Mouse (Mus musculus) limb, embryonic 15.5 days (tissue): Measurements from ENCODE around the gene Slirp. TPM values are rescaled to one million over a fixed set of nuclear protein-coding genes. Genes with fewer than 3 reads are reported as not detected.

Experiments used
- ATAC-seq: fragments of 200-750 bp; cut with Nextera tagmentation; 2 replicates; pipeline ENCODE4 v1.8.0; 2017; ENCODE audit warnings: low read depth, moderate TSS enrichment; ENCODE audit not compliant: insufficient number of reproducible peaks, low FRiP score, low TSS enrichment
- H3K27ac ChIP-seq: fragments of 300-500 bp; sonication (generic); 2 replicates; pipeline ENCODE4 v1.5.1; 2015; ENCODE audit warnings: moderate library complexity, mild to moderate bottlenecking, inconsistent platforms
- H3K27me3 ChIP-seq: fragments of 300-500 bp; sonication (generic); 2 replicates; pipeline ENCODE4 v1.6.1; 2015; ENCODE audit warnings: inconsistent platforms
- H3K36me3 ChIP-seq: fragments of 300-500 bp; sonication (generic); 2 replicates; pipeline ENCODE4 v1.6.1; 2015; ENCODE audit warnings: inconsistent platforms
- H3K4me1 ChIP-seq: fragments of 300-500 bp; sonication (generic); 2 replicates; pipeline ENCODE4 v1.6.1; 2015; ENCODE audit warnings: inconsistent platforms
- H3K4me2 ChIP-seq: fragments of 300-500 bp; sonication (generic); 2 replicates; pipeline ENCODE4 v1.6.1; 2015; ENCODE audit warnings: mild to moderate bottlenecking, inconsistent platforms
- H3K4me3 ChIP-seq: fragments of 300-500 bp; sonication (generic); 2 replicates; pipeline ENCODE4 v1.5.1; 2015; ENCODE audit warnings: mild to moderate bottlenecking, inconsistent platforms
- H3K9ac ChIP-seq: fragments of 300-500 bp; sonication (generic); 2 replicates; pipeline ENCODE4 v1.6.1; 2015; ENCODE audit warnings: inconsistent platforms
- H3K9me3 ChIP-seq: fragments of 300-500 bp; sonication (generic); 2 replicates; pipeline ENCODE4 v1.6.1; 2016; ENCODE audit warnings: inconsistent platforms
- WGBS: fragments of 180-500 bp; shearing (Covaris S2); methylation state at CpG from one replicate; pipeline ENCODE4 v1.1.7; 2015; 5-methylcytosine and 5-hydroxymethylcytosine counted together
- polyA plus RNA-seq: library from polyadenylated mRNA; unstranded; fragments of >200 nt; fragmentation: Nextera tagmentation; extraction: Ambion mirVana; gene quantifications from 2 replicates; pipeline ENCODE4 v1.2.1, GENCODE M21; 2015

Slirp gene
- 242 and 296 TPM in 2 replicates for polyA plus RNA-seq

DNA sequence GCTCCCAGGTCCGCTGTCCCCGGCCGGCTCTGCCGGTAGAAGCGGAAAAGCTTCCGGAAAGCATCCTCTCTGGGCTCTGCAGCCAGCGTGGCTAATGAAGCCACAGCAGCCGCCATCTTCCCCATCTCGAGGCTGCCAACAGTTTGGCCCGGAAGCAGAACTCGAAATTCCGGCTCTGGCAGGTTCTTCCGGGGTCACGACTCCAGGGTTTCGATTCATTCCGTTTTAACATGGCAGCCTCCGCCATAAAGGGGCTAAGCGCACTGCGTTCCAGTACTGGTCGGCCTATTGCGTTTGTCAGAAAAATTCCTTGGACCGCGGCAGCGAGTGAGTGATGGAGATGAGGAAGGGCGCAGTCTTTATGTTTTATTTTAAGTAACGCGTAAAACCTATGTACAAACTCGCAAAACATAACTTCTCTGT, at the start of gene Slirp, which contains the start of gene Alkbh1:
Gene Slirp (plus strand): TSS at position 197 of the 423 bp plus-strand sequence.
Gene Alkbh1 (minus strand): TSS at position 318 of the 423 bp plus-strand sequence.
- Histone ChIP-seq H3K9ac (peak within 1 kb of the TSS; percentile 82), H3K4me2 (peak within 1 kb of the TSS; percentile 64), H3K36me3 (peaks cover 41% of the 10 kb centered on the region), H3K4me3 (peak within 1 kb of the TSS; percentile 96), H3K27me3 (no peaks in the 10 kb centered on the region), H3K9me3 (no peaks in the 10 kb centered on the region), H3K27ac (peak within 1 kb of the TSS; percentile 90), H3K4me1 (peaks cover 22% of the 10 kb centered on the region; the same call in 1 of the 2 replicates)
- WGBS: under 1% methylated on average over 28 of the region's 28 CpGs
- ATAC-seq: peak; percentile 90

DNA sequence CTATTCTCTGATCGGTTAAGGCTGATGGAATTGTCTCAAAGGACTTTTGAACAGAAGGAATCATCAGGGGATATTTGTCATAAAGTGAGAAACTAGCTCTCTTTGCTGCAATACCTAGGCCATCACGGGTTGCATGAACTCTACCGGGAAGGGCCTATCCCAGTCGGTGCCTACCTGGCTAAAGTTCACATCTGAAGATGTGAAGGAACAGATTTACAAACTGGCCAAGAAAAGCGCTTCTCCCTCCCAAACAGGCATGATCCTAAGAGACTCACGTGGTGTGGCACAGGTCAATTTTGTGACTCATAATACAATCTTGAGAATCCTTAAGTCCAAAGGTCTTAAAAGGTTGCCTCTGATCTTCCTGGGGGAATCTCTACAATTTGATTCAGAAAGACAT, 49.4 kb upstream of the Slirp start:
- Histone ChIP-seq H3K9me3 (no peaks in the 10 kb centered on the region), H3K4me3 (no peak overlapping the region), H3K27ac (no peak overlapping the region), H3K9ac (no peak overlapping the region), H3K36me3 (no peaks in the 10 kb centered on the region), H3K27me3 (no peaks in the 10 kb centered on the region), H3K4me2 (no peak overlapping the region), H3K4me1 (no peaks in the 10 kb centered on the region)
- 83% methylated on average over 6 of the region's 6 CpGs for WGBS
- no peak for ATAC-seq

DNA sequence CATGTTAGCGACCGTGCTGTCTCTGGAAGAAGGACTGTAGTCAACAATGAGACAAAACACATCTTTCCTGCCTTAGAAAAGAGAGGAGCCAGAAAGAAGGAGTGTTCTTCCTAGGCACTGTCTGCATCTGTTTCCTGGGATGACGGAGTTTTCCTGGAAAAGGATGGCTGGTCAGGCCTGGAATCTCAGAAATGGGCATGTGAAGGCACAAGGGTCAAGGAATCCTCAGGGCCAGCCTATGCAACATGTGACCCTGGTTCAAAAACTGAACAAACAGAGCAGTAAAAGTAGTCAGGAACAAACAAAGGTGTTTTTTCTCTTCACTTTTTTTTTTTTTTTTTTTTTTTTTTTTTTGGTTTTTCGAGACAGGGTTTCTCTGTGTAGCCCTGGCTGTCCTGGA, 46.6 kb upstream of the Slirp start:
- H3K9ac ChIP-seq: no peak overlapping the region
- H3K4me2 ChIP-seq: no peak overlapping the region
- H3K36me3 ChIP-seq: no peaks in the 10 kb centered on the region
- H3K4me1 ChIP-seq: no peaks in the 10 kb centered on the region
- no peak overlapping the region for H3K4me3 ChIP-seq
- H3K27me3 ChIP-seq: no peaks in the 10 kb centered on the region
- H3K9me3 ChIP-seq: no peaks in the 10 kb centered on the region
- no peak for ATAC-seq
- no peak overlapping the region for H3K27ac ChIP-seq
- 89% methylated on average over 4 of the region's 4 CpGs for WGBS

DNA sequence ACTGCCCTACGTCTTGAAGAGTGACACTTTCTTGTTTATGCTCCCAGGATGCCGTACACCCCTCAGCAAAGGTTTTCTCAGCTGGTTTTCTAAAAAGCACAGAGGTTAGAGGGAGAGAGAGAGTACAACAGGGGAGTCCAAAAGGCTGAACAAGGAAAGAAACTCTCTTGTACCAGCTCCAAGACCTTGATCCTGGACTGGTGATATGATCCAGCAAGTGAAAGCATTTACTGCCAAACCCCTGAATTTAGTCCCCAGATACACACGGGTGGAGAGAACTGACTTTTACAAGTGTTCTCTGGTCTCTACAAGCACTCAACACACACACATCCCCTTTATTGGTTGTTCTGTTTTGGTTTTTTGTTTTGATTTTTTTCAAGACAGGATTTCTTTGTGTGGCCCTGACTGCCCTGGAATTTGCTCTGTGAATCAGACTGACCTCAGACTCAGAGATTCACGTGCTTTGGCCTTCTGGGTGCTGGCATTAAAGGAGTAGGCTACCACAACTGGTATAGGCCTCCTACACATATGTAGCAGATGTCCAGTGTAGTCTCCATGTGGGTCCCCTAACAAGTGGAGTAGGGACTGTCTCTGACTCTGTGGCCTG, 45.8 kb upstream of the Slirp start:
- no peak overlapping the region; the same call in 1 of the 2 replicates for H3K27ac ChIP-seq
- ATAC-seq: no peak
- no peak overlapping the region for H3K9ac ChIP-seq
- no peaks in the 10 kb centered on the region for H3K4me1 ChIP-seq
- H3K9me3 ChIP-seq: no peaks in the 10 kb centered on the region
- WGBS: 58% methylated on average over 4 of the region's 4 CpGs
- no peak overlapping the region for H3K4me2 ChIP-seq
- H3K36me3 ChIP-seq: no peaks in the 10 kb centered on the region
- H3K4me3 ChIP-seq: no peak overlapping the region
- no peaks in the 10 kb centered on the region for H3K27me3 ChIP-seq

DNA sequence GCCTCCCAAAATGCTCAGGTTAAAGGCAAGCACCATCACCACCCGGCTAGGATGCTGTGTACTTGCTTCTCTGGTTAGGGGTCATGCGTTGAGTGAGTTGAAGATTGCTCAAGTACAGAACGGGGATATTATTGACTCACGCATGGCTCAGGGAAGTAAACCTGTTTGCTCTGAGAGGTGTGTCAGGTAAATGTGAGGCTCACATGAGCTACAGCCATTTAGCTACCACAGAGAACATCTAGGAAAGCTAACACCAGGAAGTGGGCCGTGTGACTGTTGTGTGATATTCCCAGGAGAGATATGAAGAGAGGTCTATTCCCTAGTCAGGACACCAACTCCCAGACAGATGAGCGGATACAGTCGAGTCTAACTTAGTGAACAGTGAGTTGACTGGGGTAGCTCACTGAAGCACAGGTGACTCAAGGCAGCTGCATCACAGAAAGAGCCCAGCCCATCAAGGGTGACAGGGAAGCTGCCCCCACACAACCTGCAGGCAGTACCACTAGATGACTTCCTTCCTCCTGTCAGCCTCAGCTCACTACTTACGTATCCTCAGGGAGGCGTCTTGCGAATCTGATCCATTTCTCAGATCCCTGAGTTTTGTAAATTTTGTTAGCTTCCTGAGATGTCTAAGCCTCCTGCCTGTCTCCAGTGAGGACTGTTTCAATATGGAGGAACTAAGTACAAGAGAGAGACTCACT, 44.4 kb upstream of the Slirp start:
- no peak overlapping the region for H3K4me3 ChIP-seq
- no peaks in the 10 kb centered on the region for H3K36me3 ChIP-seq
- no peaks in the 10 kb centered on the region for H3K4me1 ChIP-seq
- H3K27ac ChIP-seq: no peak overlapping the region
- 85% methylated on average over 10 of the region's 10 CpGs for WGBS
- H3K9ac ChIP-seq: no peak overlapping the region
- H3K27me3 ChIP-seq: no peaks in the 10 kb centered on the region
- no peak for ATAC-seq
- H3K9me3 ChIP-seq: no peaks in the 10 kb centered on the region
- H3K4me2 ChIP-seq: no peak overlapping the region

DNA sequence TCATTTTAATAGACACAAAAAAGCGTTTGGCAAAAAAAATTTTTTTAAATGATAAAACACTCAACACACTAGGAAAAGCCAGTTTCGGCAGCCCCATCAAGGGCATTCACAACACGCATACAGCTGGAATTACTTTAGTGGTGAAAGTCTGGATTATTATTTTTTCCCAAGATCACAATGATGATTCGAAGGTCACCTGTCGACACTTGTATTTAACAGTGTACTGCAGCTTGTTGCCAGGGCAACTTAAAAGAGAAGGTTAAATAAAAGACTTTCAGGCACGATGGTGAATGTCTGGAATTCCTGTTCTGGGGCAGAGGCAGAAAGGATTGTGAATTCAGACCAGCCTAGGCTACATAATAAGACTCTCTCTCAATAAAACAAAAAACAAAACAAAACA, 41.8 kb upstream of the Slirp start:
- Histone ChIP-seq H3K4me3 (no peak overlapping the region), H3K9me3 (no peaks in the 10 kb centered on the region), H3K27ac (no peak overlapping the region), H3K4me1 (no peaks in the 10 kb centered on the region), H3K27me3 (no peaks in the 10 kb centered on the region), H3K36me3 (no peaks in the 10 kb centered on the region), H3K4me2 (no peak overlapping the region), H3K9ac (no peak overlapping the region)
- no peak for ATAC-seq
- whole genome bisulfite sequencing: 45% methylated on average over 6 of the region's 6 CpGs

DNA sequence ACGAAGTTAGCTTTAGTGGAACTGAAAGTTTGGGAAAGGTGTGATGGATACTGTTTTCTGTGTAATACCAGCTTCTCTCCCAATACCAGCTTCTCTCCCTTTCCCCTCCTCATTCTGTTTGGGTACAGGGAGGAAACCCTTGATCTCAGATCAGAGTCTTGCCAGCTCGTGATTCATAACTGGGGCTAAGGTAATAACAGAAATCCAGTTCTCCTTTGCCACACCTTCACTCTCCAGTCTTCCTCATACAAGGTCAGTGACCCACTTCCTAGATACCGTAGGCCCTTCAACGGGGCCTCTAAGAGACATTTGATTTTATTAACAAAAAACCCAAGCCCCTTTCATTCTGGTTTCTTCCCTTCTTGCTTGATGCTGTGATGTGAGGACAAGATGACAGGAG, 38.5 kb upstream of the Slirp start:
- Histone ChIP-seq H3K4me2 (no peak overlapping the region), H3K27ac (no peak overlapping the region), H3K9me3 (no peaks in the 10 kb centered on the region), H3K36me3 (no peaks in the 10 kb centered on the region), H3K9ac (no peak overlapping the region), H3K4me3 (no peak overlapping the region), H3K27me3 (no peaks in the 10 kb centered on the region), H3K4me1 (peaks cover 5% of the 10 kb centered on the region; the same call in 1 of the 2 replicates)
- ATAC-seq: no peak
- 82% methylated on average over 4 of the region's 4 CpGs for WGBS

DNA sequence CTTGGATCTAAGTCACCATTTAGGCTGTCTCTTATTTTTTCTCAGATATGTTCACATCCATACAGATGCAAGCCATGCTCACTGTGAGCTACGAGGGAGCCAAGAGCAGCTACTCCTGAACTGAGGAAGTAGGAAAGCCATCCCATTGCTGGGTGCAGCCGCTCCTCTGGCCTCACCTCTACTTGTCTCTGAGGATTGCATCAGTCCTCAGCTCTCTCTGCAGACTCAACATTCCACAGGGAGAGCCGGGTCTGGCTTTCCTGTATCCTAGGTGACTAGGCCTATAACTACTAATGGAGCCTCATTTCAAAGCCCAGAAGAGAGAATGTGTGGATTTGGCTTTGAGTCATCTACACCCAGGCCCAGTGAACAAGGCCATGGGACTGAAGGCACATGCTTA, 38.0 kb upstream of the Slirp start:
- Histone ChIP-seq H3K4me3 (no peak overlapping the region), H3K4me1 (peaks cover 5% of the 10 kb centered on the region; the same call in 1 of the 2 replicates), H3K4me2 (no peak overlapping the region), H3K9ac (no peak overlapping the region), H3K9me3 (no peaks in the 10 kb centered on the region), H3K36me3 (no peaks in the 10 kb centered on the region), H3K27me3 (no peaks in the 10 kb centered on the region), H3K27ac (no peak overlapping the region)
- no peak for ATAC-seq
- 62% methylated on average over 3 of the region's 3 CpGs for WGBS

DNA sequence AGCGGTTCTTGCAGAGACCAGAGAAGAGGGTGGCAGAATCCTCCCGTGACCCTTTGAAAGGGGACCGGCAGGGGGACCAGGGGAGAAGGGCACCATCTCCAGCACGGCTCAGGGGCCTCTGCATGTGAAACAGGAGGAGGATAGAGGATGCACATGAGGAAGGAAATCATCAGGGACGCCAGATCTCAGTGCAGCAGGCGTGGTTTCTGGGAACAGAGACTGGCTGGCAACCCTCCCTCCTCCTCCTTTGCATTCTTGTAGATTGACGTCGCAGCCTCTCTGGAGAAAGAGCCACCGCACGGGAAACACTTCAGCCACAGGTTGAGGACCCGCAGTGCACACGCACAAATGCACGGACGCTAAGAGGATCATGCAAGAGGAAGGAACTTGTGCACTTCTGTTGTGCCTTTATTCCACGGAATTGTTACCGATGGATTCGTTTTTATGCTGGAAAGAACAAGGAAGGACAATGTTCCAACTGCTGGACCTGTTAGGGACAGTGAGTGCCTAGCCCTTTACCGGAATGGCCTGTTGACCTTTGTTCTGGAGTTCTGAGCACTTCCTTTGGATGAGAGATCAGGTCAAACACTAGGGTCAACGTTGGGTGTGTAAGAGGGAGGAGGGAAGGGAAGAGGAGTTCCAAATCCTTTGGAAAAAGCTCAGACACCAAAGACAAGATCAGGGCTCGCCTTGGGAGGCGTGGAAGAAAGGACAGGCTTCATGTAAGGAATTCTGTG, 35.7 kb upstream of the Slirp start:
- 33% methylated on average over 21 of the region's 21 CpGs for WGBS
- H3K9ac ChIP-seq: no peak overlapping the region
- H3K27me3 ChIP-seq: no peaks in the 10 kb centered on the region
- ATAC-seq: no peak
- peaks cover 5% of the 10 kb centered on the region for H3K4me1 ChIP-seq
- H3K9me3 ChIP-seq: no peaks in the 10 kb centered on the region
- no peak overlapping the region; the same call in 1 of the 2 replicates for H3K4me3 ChIP-seq
- no peak overlapping the region for H3K27ac ChIP-seq
- H3K36me3 ChIP-seq: no peaks in the 10 kb centered on the region
- H3K4me2 ChIP-seq: peak overlapping the region; percentile 10; the same call in 1 of the 2 replicates

DNA sequence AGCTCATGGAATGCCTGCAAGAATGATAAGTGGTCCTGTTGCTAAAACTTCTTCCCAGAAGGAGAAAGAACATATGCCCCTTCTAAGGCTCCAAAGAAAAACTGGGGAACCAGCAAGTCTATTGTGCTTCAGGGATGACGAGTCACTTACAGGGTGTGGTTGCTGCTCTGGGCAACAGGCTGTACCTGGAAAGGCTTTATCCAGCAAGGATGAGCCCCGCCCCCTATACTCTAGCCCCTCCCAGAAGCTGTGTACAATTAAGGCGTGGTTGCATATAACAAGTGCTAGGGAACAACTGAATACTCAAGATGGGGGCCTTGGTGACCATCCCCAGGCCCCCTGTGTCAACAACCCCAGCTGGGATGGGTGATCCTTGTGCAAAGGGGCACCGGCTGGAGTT, 34.6 kb upstream of the Slirp start:
- no peaks in the 10 kb centered on the region for H3K36me3 ChIP-seq
- no peak overlapping the region for H3K4me3 ChIP-seq
- H3K27ac ChIP-seq: no peak overlapping the region
- no peak overlapping the region for H3K9ac ChIP-seq
- peaks cover 5% of the 10 kb centered on the region for H3K4me1 ChIP-seq
- H3K27me3 ChIP-seq: no peaks in the 10 kb centered on the region
- H3K4me2 ChIP-seq: no peak overlapping the region
- H3K9me3 ChIP-seq: no peaks in the 10 kb centered on the region
- no peak for ATAC-seq
- WGBS: 82% methylated on average over 4 of the region's 4 CpGs

DNA sequence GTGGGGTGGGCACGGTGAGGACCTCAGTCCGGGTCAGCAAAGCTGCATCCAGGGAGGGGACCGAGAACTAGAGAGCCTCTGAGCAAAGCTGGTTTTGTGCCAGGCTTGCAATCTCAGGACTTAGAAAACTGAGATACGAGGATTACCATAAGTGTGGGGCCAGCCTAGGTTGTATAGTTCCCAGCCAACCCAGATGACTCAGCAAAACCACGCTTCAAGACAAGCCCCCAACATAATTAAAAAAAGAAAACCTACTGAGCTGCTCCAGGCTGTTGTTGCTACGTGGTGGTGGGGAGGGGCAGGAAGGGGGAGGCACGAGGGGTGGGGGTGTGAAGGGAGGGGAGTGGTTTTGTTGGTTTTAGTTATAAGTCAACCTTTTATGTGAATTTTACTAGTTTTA, 32.7 kb upstream of the Slirp start:
- 35% methylated on average over 7 of the region's 7 CpGs for WGBS
- H3K9me3 ChIP-seq: no peaks in the 10 kb centered on the region
- no peak for ATAC-seq

More for the DNA sequence above, 32.7 kb upstream of the Slirp start:
- no peak overlapping the region for H3K9ac ChIP-seq
- no peak overlapping the region for H3K27ac ChIP-seq
- no peak overlapping the region for H3K4me3 ChIP-seq
- no peaks in the 10 kb centered on the region for H3K36me3 ChIP-seq
- H3K27me3 ChIP-seq: no peaks in the 10 kb centered on the region
- H3K4me2 ChIP-seq: no peak overlapping the region
- H3K4me1 ChIP-seq: peaks cover 5% of the 10 kb centered on the region
